Mouse (Mus musculus): ENCODE data around the gene Sox12. TPM values are rescaled to one million over a fixed set of nuclear protein-coding genes. Genes with fewer than 3 reads are reported as not detected.
"Not testable (repeated sequence)": the region's sequence is repeated elsewhere in the genome, so short reads cannot be mapped to it uniquely, and the experiment has no call there.

Sox12 gene
- total RNA-seq (2021): 10 to 100 TPM; 14.0 to 15.6 TPM

DNA sequence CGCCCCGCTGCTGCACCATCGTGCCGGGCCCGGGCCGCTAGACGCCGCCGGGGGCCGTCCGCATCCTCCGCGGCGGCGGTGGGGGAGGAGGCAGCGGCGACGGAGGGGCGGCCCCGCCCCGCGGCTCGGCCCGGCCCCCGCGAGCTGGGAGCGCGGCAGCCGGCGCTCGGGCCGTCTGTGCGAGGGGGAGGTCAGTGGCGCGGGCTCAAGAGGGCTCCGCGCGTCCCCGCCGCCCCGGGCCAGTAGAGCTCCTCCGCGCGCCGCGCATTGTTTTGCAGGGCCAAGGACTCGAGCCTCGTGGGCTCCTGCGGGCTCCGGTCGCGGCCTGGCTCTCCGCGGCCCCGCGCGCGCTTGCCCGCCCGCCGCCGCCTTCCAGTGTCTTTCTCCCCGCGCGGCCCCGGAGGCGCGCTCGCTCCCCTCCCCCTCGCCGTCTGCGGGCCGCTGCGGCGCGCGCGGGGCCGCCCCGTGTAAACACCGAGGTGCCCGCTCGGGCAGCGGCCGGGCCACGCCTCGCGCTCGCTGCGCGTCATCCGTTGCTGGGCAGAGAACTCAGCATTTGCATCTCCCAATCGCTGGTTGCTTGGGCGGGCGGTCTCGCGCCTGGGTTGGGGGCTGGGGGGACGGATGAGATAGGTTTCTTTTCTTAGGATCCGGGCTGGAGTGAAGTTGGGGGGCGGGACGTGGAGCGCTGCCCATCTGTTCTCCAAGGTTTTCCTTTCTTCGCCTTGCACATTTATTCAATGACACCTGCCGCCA lies at the start of gene Sox12:
Gene Sox12, minus strand, starts transcription at position 384 of the 756 bp plus-strand sequence.
- peak; percentile 97 to 98 for DNase-seq (ENCODE audit: low spot score in 2 of 2)
- intact Hi-C loops (cut with DNase I): loop anchor here (1.0 kb wide), 1 partner anchor 16 kb away; no protein-coding TSS in a partner anchor

DNA sequence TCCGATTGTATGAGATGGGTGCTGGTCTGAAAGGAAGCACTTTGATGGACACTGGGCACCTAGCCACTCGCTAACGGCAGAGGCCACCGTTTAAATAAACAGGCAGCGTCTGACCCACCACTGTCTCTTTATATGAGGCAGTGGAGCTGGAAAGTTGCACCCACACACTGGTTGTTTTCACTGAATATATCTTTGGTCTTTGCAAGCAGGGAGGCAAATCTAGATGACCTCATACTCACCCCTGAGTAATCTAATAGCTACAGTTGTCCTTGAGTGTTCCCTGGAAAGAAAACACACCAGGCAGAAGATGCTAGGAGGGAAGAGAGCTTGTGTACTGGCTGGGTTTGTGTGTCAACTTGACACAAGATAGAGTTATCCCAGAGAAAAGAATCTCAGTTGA lies 49.6 kb upstream of the Sox12 start:
- DNase-seq (ENCODE audit: low spot score in 2 of 2): no peak
- intact Hi-C loops (cut with DNase I): no loop called here

DNA sequence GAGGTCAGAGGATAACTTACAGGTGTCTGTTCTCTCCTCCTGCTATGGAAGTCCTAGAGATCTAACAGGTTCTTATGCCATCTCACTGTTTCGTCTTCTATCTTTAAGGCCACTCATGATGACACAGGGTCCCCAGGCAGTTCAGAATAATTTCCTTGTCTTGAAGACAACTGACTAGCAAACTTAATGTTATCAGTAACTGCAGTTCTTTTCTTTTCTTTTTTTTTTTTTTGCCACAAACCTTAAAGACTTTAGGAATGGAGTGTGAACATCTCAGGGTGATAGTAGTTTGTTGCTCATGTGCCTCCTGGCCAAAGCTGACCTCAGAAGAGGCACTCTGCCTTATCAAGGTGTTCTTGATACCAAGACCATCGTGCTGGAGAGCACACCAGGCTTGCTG lies 48.8 kb upstream of the Sox12 start:
- intact Hi-C loops (cut with DNase I): no loop called here
- DNase-seq (ENCODE audit: low spot score in 2 of 2): no peak

DNA sequence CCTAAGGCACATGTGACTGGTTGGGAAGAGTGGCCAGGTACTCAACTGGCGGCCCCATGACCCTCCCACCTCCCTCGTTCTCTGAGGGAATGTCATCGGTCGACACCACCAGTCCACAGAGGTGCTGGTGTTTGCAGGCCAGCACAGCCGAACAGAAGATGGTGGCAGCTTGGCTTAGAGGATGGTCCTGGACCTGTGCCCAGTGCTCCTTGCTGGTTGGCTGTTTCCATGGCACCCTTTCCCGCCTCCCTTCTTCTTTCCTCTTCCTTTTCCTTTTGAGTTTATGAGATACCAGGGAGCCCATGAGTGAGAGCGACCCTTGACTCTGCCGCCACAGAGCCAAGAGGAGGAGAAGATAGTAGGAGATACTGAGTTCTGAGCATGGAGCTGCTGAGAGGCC lies 45.4 kb upstream of the Sox12 start:
- DNase-seq (ENCODE audit: low spot score in 2 of 2): peak; percentile 6 to 21

DNA sequence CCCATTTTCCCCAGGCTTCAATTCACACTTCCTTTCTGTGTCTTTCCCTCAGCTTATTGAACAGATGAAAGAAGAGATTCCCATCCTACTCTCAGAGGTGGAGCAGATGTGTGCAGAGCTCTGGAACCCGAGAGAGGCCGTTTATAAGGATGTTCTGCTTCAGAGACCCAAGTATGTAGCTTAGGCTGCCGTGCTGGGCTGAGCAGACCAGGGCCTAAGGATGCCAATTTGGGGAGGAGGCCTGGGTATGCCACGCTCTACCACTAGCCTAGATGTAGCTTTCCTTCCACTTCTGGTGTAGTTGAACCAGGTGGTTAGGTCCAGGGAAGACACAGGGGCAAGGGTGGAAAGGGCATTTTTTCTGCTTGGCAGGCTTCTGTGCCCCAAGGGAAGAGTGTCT lies 44.5 kb upstream of the Sox12 start:
- intact Hi-C loops (cut with DNase I): no loop called here
- DNase-seq (ENCODE audit: low spot score in 2 of 2): no peak

More for the DNA sequence above, 45.4 kb upstream of the Sox12 start:
- intact Hi-C loops (cut with DNase I): no loop called here

DNA sequence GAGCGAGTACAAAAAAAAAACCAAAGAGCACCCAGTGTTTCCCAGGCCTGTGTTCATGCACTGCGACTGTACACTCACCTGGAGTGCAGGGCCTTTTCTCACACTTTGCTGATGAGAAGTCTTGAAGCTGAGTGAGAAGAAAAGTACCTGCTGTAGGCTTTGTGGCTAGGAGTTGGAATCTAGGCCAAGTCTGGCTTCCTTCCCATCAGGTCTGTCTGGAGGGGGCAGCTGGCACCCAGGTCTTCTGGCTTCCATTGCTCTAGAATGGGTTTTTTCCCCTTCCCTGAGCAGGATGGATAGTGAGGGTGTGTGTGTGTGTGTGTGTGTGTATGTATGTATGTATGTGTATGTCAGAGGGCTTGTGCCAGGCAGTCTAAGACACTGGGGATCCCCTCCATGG lies 42.0 kb upstream of the Sox12 start:
- intact Hi-C loops (cut with DNase I): no loop called here
- no peak for DNase-seq (ENCODE audit: low spot score in 2 of 2)

DNA sequence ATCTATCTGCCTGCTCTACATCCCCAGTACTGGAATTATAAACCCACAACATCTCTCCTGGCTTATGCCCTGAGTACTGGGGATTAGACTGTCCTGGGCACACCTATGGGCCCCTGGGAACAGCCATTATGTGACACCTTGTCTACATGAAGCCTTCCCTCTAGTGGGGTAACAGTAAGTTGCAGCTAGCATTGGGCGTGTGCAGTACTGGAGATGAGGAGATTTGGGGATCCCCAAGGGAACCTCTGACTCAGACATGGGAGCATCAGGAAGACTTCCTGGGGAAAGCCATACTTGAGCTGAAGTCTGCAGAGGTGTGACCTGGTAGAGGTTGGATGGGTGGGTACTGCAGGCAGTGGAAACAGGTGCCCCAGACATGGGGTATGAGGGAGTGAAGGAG lies 41.1 kb upstream of the Sox12 start:
- intact Hi-C loops (cut with DNase I): no loop called here

DNA sequence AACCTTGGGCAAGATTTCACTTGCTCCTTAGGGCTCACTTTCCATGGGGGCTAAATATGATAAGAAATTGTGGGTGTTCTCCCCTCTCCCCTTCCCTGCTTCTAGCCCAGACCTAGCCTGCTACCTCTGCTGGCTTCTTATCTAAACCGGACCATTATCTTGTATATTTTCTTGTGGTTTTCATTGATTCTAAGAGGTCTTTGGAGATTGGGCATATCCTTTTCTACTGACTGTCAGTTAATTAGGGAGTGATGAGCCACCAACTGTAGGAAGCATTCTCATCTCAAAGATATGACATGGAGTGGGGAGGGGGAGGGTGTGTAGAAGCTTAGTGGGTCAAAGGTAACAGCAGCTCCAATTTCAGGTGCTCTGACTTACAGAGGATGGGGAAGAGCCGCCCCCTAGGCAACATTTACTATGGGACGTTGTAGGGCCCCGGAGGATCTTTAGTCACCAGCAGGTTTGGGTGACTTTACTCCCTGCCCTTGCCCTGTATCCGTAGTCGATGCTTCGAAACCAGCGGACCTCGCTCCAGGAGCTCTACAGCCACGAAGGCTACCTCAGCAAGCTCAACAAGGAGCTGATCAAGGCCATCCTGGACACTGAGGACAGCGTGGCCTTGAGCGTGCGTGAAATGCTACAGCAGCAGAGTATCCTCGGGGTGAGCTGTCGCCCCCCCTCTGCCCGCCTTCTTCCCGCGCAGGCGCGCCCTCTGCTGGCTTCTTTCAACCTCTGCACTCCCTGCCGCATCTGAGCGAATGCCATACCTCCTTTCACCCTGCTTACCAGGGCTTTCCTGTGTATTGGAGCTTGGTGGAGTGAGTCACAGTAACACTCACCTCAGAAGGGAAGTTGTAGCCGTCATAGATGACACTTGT lies 39.4 kb upstream of the Sox12 start:
- DNase-seq (ENCODE audit: low spot score in 2 of 2): peak; percentile 74 to 83
- intact Hi-C loops (cut with DNase I): loop anchor here (1.0 kb wide), 1 partner anchor 45 kb away; no protein-coding TSS in a partner anchor

More for the DNA sequence above, 41.1 kb upstream of the Sox12 start:
- no peak for DNase-seq (ENCODE audit: low spot score in 2 of 2)

DNA sequence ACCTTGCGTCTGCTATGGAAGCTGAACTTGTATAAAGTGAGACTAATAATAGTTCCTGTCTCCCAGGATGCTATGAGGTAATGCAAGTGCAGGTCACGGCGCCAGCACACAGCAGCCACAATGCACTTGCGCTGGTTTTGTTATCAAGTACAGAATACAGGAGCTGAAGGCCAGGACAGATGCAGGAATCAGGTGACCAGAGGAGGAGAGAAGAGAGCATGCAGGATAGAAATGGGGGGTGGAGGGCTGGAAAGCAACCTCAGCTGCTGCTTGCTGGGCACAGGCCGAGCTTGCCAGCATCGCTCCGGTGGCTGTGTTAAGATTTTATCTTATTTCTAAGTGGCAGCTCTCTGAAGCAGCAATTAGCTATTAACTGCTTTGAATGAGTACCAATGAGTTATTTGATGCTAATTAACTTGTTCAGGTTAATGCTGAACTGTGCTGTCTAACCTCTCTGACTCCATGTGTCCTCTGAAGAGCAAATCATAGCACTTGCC lies 38.6 kb upstream of the Sox12 start:
- intact Hi-C loops (cut with DNase I): no loop called here
- no peak for DNase-seq (ENCODE audit: low spot score in 2 of 2)

DNA sequence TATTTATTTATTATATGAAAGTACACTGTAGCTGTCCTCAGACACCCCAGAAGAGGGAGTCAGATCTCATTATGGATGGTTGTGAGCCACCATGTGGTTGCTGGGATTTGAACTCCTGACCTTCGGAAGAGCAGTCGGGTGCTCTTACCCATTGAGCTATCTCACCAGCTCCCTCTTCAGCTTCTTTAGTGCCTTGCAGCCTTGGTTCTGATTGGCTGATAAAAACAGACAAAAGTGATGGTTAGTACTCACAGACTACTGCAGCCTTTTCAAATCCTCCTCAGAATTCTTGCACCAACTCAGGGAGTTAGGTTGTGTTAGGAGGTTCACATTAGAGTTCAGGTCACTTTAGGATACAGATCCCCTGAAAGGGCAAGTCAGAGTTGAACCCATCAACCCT lies 30.6 kb upstream of the Sox12 start:
- DNase-seq (ENCODE audit: low spot score in 2 of 2); intact Hi-C loops (cut with DNase I): not testable (repeated sequence)

DNA sequence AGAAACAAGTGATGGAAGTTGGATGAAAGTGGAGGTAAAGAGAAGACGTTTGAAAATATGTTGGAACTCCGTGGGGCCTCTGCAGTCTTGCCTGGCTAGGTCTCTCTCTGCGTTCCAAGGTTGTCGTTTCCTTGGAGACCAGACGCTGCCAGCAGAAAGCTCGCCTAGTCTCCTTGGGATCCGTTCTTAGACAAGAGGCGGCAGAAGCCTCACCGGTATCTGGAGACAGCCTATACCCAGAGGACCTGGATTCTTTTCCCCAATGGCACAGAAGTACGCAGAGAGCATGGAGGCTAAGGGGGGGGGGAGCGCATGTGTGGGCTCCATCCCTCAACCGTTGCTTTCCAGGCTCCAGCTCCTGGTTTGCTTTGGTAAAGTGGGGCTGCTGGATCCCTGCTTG lies 29.6 kb upstream of the Sox12 start:
- peak; percentile 56 to 66 for DNase-seq (ENCODE audit: low spot score in 2 of 2)
- intact Hi-C loops (cut with DNase I): no loop called here

DNA sequence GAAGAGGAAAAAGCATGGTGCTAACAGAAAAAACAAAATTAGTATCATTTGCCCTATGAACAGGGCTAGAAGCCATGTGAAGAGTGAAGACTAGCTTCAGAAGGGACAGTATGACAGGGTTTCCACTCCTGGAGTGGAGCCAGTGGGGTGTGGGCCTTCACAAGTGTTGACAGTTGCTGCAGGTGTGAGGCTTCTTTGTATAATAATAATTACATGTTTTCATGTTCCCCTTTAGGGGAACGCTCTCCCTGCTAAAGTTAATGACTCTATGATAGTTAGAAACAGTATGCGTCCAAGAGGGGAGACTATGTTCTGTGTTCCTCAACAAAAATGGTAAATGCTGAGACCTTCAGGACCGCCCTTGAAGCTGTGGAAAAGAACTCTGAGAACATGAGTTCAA lies 17.9 kb upstream of the Sox12 start:
- DNase-seq (ENCODE audit: low spot score in 2 of 2): no peak

DNA sequence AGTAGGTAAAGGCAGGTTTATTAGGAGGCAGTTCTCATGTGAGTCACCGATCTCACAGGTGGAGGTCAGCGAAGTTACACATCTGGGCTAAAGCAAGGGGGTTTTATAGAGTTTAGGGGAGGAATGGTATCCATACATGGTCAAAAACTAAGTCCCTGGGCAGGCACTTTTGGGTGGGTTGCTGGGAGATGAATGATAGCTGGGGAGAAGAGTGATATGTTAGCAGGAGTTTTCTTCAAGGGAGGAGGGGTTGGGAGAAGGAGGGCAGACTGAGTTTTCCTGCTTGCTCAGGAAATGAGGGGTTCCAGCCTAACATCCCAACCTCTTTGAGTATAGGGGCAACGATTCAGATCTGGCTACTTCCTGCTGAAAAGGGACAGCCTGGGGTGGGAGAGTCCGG lies 17.4 kb upstream of the Sox12 start, which contains the start of gene 6820408C15Rik:
Gene 6820408C15Rik, plus strand, starts transcription at position 301 of the 400 bp plus-strand sequence.
- DNase-seq (ENCODE audit: low spot score in 2 of 2): no peak
- intact Hi-C loops (cut with DNase I): no loop called here

More for the DNA sequence above, 17.9 kb upstream of the Sox12 start:
- intact Hi-C loops (cut with DNase I): no loop called here

DNA sequence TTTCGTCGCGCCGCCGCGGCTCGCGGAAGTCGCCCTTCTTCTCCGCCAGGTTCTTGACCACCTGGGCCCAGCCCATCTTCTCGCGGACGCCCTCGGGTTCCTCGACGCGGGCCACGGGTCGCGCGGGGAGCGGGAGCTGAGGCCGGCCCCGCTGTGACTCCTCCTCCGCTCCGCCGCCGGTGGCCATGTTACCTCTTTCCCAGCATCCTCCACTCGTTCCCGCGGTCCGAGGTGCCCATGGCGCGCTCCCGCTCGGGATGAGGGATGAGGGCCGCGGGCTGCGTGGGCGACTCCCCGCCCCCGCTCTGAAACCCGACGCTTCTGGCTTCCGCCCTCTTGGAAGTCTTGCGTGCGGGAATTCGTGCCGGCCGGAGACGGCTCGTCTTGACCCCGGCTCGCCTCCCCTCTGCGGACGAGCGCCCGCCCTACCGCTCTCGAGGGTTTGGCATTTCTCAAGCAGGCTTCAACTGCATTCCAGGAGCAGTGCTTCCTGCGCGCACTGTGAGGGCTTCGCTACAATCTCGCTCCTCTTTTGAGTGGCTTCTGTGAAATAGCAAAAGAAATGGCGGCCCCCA lies 16.8 kb upstream of the Sox12 start, which contains the start of gene Zcchc3:
Gene Zcchc3, minus strand, starts transcription at position 437 of the 575 bp plus-strand sequence.
- intact Hi-C loops (cut with DNase I): loop anchor here (1.0 to 5.0 kb wide), 2 partner anchors 16 to 258 kb away; partner anchors contain the start of gene Sox12

DNA sequence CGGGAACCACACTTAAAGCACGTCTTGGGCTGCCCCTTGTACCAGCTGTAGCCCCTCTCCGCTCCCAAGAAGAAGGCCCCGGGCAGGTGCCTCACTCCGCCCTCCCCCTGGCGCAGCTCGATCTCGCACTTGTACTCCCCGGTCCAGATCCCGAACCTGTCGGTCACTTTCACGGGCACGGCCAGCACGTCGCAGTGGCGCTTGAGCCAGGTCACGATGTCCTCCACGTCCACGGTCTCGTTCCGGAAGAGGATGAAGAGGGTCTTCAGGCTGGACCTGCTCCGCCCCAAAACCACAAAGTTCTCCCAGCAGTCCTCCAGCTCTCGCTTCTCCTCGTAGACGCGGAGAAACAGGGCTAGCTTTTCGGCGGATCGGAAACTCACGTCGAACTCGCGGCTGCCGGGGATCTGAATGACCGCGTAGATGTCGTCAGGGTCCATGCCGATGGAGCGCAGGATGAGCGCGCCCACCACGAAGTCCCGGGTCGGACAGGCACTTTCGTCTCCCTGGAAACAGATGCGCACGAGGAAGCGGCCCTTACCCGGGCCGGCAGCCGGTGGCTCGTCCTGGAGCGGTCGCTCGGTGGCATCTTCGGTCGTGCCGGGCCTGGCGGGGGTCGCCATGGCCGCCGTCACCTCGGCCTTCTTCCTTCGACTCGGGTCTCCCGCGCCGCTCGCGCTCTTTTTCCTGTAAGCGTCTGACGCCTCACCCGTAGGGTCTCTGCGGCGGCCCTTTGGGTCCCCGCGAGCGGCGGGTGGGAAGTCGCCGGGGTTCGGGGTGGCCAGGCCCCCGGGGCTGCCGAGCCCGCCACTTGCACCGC lies 16.1 kb upstream of the Sox12 start:
- DNase-seq (ENCODE audit: low spot score in 2 of 2): no peak
- intact Hi-C loops (cut with DNase I): loop anchor here (1.0 to 5.0 kb wide), 2 partner anchors 16 to 258 kb away; partner anchors contain the start of gene Sox12

More for the DNA sequence above, 16.8 kb upstream of the Sox12 start, which contains the start of gene Zcchc3:
- DNase-seq (ENCODE audit: low spot score in 2 of 2): peak; percentile 87 to 89

DNA sequence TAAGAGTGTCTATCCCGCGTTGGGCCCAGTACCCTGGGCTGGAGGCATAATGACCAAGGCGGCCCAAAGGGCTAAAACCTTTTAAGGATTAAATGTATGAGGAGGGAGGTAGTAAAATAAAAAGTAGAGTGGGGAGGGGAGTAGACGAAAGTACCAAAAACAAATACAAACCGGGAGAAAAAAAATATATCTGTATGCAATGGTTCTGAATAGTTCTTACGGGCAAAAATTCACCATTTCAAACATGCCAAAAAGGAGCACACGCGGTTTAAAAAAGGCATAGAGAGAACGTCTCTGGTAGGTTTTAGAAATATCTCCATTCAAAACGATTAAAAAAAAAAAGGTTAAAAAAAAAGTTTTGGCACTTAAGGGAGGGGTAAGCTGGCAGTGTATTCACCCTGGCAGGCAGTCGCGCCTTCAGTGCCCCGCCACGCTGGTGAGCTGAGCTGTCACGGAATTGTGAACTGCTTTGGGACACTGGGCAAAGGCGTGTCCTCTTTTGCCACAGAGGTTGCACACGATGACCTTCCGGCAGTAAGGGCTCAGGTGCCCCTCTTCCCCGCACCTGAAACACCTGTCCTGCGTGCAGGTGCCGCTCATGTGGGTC lies 15.4 kb upstream of the Sox12 start:
- intact Hi-C loops (cut with DNase I): loop anchor here (5.0 kb wide), 1 partner anchor 259 kb away; no protein-coding TSS in a partner anchor
- DNase-seq (ENCODE audit: low spot score in 2 of 2): no peak

DNA sequence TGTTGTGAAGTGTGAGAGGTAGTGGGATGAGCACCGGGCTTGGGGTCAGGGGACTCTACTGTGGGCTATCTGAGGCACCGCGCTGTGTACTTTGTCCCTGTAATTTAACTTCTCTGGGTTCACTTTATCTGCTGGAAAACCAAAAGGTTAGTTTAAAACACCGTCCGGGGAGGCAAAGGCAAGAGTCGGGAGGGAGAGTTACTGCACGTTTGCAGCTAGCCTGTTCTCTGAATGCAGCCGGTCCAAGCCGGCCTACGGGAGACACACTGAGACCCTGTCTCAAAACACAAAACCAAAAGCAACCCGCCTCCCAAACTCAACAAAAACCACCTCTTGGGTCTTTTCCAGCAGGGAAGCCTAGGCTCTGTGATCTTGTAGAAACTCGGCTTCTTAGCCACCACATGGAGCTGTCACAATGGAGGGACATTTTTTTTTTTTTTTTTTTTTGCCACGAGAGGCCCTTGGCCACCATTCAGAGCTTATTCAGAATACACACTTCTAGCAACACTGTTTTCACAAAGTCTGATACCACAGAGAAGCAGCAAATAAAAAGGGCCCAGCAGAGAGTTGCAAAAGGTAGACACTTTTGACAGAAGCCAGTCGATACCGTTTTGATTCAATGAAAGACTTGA lies 14.8 kb upstream of the Sox12 start:
- intact Hi-C loops (cut with DNase I): loop anchor here (5.0 kb wide), 1 partner anchor 260 kb away; no protein-coding TSS in a partner anchor
- DNase-seq (ENCODE audit: low spot score in 2 of 2): no peak

DNA sequence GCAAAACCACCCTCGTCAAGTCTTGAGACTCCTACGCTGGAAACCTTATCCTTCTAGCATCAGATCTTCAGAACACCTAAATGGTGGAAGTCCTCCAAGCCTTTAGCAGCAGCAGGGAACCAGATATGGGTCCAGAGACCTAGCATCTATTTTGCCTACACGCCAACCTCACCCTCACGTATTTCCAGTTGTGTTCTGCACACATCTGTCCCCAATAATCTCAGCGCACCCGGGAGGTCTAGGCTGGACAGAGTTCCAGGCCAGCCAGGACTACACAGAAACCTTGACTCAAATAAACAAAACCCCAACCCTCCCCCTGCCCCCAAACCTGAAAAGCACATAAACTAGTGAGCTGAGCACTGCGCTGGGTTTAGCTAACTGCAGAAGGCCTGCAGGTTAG lies 13.6 kb upstream of the Sox12 start:
- intact Hi-C loops (cut with DNase I): loop anchor here (5.0 kb wide), 1 partner anchor 261 kb away; no protein-coding TSS in a partner anchor

More for the DNA sequence above, 13.6 kb upstream of the Sox12 start:
- DNase-seq (ENCODE audit: low spot score in 2 of 2): no peak

Data from left cerebral cortex, postnatal 25 days (tissue).